Mouse (Mus musculus): ENCODE measurements around the gene Ppp3r1. TPM values are rescaled to one million over a fixed set of nuclear protein-coding genes. Genes with fewer than 3 reads are reported as not detected.
"Not testable (repeated sequence)": the region's sequence is repeated elsewhere in the genome, so short reads cannot be mapped to it uniquely, and the experiment has no call there.

Ppp3r1 gene
- total RNA-seq, 2 experiments from 2014 or later = 123 to 135 TPM

GRCm38 (mm10) chr11:17212141-17212495, 53.1 kb downstream of the Ppp3r1 start:
- peak overlapping the region; percentile 98 for H3K27ac ChIP-seq
- no peak for DNase-seq
- H3K4me3 ChIP-seq = peak overlapping the region; percentile 85
- TF ChIP-seq CTCF (IDR thresholded peaks at IDR 0.05) = no peak
- intact Hi-C loops (cut with DNase I) = loop anchor here (5.0 kb wide), 1 partner anchor 245 kb away; no protein-coding TSS in a partner anchor

GRCm38 (mm10) chr11:17212903-17213509, 53.9 kb downstream of the Ppp3r1 start:
- no peak for DNase-seq
- H3K4me3 ChIP-seq = peak overlapping the region; percentile 85
- intact Hi-C loops (cut with DNase I) = loop anchor here (5.0 kb wide), 1 partner anchor 246 kb away; no protein-coding TSS in a partner anchor
- TF ChIP-seq CTCF (IDR thresholded peaks at IDR 0.05) = no peak
- no peak overlapping the region for H3K27ac ChIP-seq

GRCm38 (mm10) chr11:17215475-17215874, 56.4 kb downstream of the Ppp3r1 start:
- no peak for TF ChIP-seq CTCF (IDR thresholded peaks at IDR 0.05)
- H3K27ac ChIP-seq = no peak overlapping the region
- H3K4me3 ChIP-seq = no peak overlapping the region
- no peak for DNase-seq
- intact Hi-C loops (cut with DNase I) = no loop called here

GRCm38 (mm10) chr11:17221126-17221525, 62.1 kb downstream of the Ppp3r1 start:
- intact Hi-C loops (cut with DNase I) = no loop called here
- DNase-seq = no peak
- no peak overlapping the region for H3K4me3 ChIP-seq
- H3K27ac ChIP-seq = no peak overlapping the region
- no peak for TF ChIP-seq CTCF (IDR thresholded peaks at IDR 0.05)

- no peak for TF ChIP-seq CTCF (IDR thresholded peaks at IDR 0.05)
- no peak for DNase-seq
- no peak overlapping the region for H3K27ac ChIP-seq
- H3K4me3 ChIP-seq = no peak overlapping the region
- intact Hi-C loops (cut with DNase I) = no loop called here
Measured at GRCm38 (mm10) chr11:17232792-17233191, 73.7 kb downstream of the Ppp3r1 start.

GRCm38 (mm10) chr11:17236449-17237037, 77.5 kb downstream of the Ppp3r1 start:
- no peak overlapping the region for H3K27ac ChIP-seq
- intact Hi-C loops (cut with DNase I) = no loop called here
- DNase-seq = no peak
- no peak for TF ChIP-seq CTCF (IDR thresholded peaks at IDR 0.05)
- H3K4me3 ChIP-seq = no peak overlapping the region

GRCm38 (mm10) chr11:17238598-17238997, 79.5 kb downstream of the Ppp3r1 start:
- H3K27ac ChIP-seq; intact Hi-C loops (cut with DNase I); DNase-seq; H3K4me3 ChIP-seq: not testable (repeated sequence)

GRCm38 (mm10) chr11:17248715-17249114, 89.7 kb downstream of the Ppp3r1 start:
- intact Hi-C loops (cut with DNase I) = no loop called here
- TF ChIP-seq CTCF (IDR thresholded peaks at IDR 0.05) = no peak
- H3K4me3 ChIP-seq = no peak overlapping the region

More at GRCm38 (mm10) chr11:17248715-17249114, 89.7 kb downstream of the Ppp3r1 start:
- no peak overlapping the region for H3K27ac ChIP-seq
- DNase-seq = no peak

Other genes with a start within 250 kb of the Ppp3r1 start
- under 1 TPM in 1 of 2 experiments, not detected in 1; 0.31 TPM for gene Fbxo48, start 207.9 kb upstream of the Ppp3r1 start, total RNA-seq (2021)
- 1 to 10 TPM; 2.3 to 2.6 TPM for gene Cnrip1, start 107.7 kb upstream of the Ppp3r1 start, total RNA-seq (2021)
- under 1 TPM; 0.84 to 0.99 TPM for gene Plek, start 106.9 kb upstream of the Ppp3r1 start, total RNA-seq (2021)
- 10 to 100 TPM in 1 of 2 experiments, 1 to 10 TPM in 1; 5.9 to 10.3 TPM for gene Wdr92, start 22.8 kb downstream of the Ppp3r1 start, total RNA-seq (2021)
- gene Pno1, start 52.3 kb downstream of the Ppp3r1 start, total RNA-seq (2021) = 10 to 100 TPM; 47.6 to 55.4 TPM
- 10 to 100 TPM; 33.7 to 36.0 TPM for gene C1d, start 98.3 kb downstream of the Ppp3r1 start, total RNA-seq (2021)